Mouse (Mus musculus): ENCODE data around the gene Gm36245. TPM values are rescaled to one million over a fixed set of nuclear protein-coding genes. Genes with fewer than 3 reads are reported as not detected.

The Gm36245 gene
- total RNA-seq (2023), result not detected

GRCm38 (mm10) chr15:77598958-77599357, at the start of gene Gm36245:
Gene Gm36245 (plus strand): TSS chr15:77599258.

GRCm38 (mm10) chr15:77561792-77562191, 37.3 kb upstream of the Gm36245 start, which contains the start of gene 1700025B11Rik:
Gene 1700025B11Rik (minus strand): TSS chr15:77561892.

GRCm38 (mm10) chr15:77595961-77596360, 3.1 kb upstream of the Gm36245 start, which contains the start of gene Apol10b:
Gene Apol10b (minus strand): TSS chr15:77596125.

GRCm38 (mm10) chr15:77643176-77643575, 44.1 kb downstream of the Gm36245 start, which contains the start of gene Apol11b:
Gene Apol11b (minus strand): TSS chr15:77643286.

Other genes starting within 250 kb of the Gm36245 start
- gene Apol7a, start 200.1 kb upstream of the Gm36245 start, total RNA-seq (2023), result not detected
- 1.1 TPM for gene Apol9a, start 188.1 kb upstream of the Gm36245 start, total RNA-seq (2023)
- gene Apol7b, start 151.8 kb upstream of the Gm36245 start, total RNA-seq (2023), result 2.5 TPM
- not detected for gene Apol10a, start 122.2 kb upstream of the Gm36245 start, total RNA-seq (2023)
- gene Apol11a, start 91.0 kb upstream of the Gm36245 start, total RNA-seq (2023), result 2.7 TPM
- gene Apol7c, start 65.9 kb upstream of the Gm36245 start, total RNA-seq (2023), result 1.5 TPM
- gene 1700025B11Rik, start 37.4 kb upstream of the Gm36245 start, total RNA-seq (2023), result not detected
- 1.3 TPM for gene Apol10b, start 3.1 kb upstream of the Gm36245 start, total RNA-seq (2023)
- gene Apol11b, start 44.0 kb downstream of the Gm36245 start, total RNA-seq (2023), result 8.4 TPM
- 87.3 TPM for gene Apol7e, start 99.6 kb downstream of the Gm36245 start, total RNA-seq (2023)
- 4.7 TPM for gene Apol9b, start 129.8 kb downstream of the Gm36245 start, total RNA-seq (2023)
- gene Apol8, start 157.7 kb downstream of the Gm36245 start, total RNA-seq (2023), result 13.4 TPM
- gene Myh9, start 242.9 kb downstream of the Gm36245 start, total RNA-seq (2023), result 1,257 TPM

Data from CD8-positive naive resting alpha-beta T cell, adult 57 days (primary cell).